Mouse (Mus musculus) retina, postnatal 1 day (tissue): ENCODE data around the gene Zfp330.

Source experiments
- DNase-seq: peaks from one replicate; pipeline ENCODE4 v3.0.0-alpha.2; 2012

Gene Zfp330

DNA sequence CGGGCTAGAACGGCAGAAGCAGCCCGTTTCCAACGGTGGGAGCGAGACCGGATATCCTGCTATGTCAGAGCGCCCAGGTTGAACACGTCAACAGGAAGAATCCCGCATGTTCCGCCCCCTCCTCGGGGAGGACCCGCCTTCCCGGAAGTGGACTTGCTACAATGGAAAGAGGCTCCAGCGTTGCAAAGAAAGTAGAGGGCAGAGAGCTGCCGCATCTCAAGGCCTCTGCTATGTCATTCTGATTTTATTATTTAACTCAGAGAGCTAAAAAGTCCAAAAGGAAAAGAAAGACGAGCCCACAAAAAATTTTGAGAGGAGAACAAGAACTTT, at the start of gene Zfp330:
TSS of gene Zfp330 (minus strand) at position 68 of the 330 bp plus-strand sequence.
- DNase-seq: peak; percentile 96

GRCm38 (mm10) chr8:82777945-82778344, 4.0 kb upstream of the Zfp330 start:
- DNase-seq: no peak

GRCm38 (mm10) chr8:82777406-82777805, 3.4 kb upstream of the Zfp330 start:
- no peak for DNase-seq

DNA sequence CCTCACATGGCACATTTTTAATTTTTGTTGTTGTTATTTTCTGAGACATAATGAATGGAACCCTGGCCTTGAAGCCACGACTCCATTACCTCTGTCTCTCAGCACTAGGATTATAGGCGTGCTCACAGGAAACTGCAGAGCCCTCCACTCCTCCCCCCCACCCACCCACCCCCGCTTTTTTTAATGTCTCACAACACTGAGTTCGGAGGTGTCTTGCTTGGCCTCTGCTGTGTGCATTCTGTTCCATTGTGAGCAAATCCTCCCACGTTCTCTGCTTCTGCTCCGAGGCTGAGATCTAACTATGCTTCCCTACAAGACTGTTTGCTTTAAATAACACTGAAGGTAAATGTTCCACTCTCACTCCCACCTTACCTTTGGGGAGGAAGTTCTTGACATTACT, 522 bp upstream of the Zfp330 start:
- DNase-seq: no peak

GRCm38 (mm10) chr8:82773332-82774092, 448 bp downstream of the Zfp330 start:
- no peak for DNase-seq

GRCm38 (mm10) chr8:82770886-82771285, 3.1 kb downstream of the Zfp330 start:
- no peak for DNase-seq

DNA sequence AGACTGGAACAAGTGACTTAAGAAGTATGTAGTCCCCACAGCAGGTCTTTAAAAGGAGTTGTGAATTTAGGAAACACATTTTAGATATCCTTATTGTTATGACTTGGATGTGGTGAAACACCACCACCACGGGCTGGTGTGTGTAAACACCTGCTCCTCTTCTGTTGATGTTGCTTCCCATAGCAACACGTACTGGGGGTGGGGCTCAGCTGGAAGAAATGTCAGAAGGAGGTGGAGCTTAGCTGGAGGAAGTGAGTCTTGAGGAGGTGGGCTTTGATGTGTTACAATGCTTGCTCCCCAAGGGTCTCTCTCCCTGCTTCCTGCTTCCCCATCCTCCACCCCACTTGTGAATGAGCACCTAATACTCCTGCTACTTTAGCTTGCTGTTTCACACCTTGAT, 14.9 kb downstream of the Zfp330 start:
- DNase-seq: peak; percentile 7

- DNase-seq: no peak
Observed at GRCm38 (mm10) chr8:82754946-82755345, 19.0 kb downstream of the Zfp330 start.

DNA sequence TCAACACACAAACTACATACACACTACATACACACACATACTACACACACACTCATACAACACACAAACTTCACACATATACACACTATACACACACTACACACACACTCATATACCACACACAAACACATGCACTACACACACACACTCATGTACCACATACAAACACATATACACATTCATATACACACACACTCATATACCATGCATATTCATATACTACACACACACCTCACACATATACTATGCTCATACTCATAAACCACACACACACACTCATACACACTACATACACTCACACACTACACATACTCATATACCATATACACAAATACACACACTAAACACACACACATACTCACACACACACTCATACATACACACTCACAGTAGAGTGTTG, 27.3 kb downstream of the Zfp330 start:
- DNase-seq: no peak

- peak; percentile 82 for DNase-seq
Observed at GRCm38 (mm10) chr8:82743905-82744904, 29.8 kb downstream of the Zfp330 start.
